Mouse (Mus musculus): Measurements from ENCODE around the gene Srgap3.

DNA sequence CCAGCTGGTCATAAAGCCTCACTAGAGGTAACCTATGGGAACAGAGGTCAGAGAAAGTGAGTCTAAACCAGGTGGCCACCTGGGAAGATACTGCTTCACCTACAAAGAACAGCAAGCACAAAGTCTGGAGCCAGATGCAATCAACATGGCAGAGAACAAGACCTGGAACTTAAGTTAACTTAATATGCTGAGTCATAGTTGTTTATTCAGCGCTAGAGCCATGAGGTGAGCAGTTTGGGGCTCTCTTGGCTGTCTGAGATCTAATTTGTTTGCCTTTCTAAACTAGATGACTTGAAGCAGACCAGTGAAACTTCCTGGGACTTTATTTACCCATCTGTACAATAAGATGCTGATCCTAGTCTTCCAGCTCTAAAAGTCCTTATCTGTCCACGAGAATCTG lies 263.0 kb downstream of the Srgap3 start:
- TF ChIP-seq CTCF (IDR thresholded peaks at IDR 0.05; ENCODE audit: low read depth) (no peak), EP300 (IDR thresholded peaks at IDR 0.05; ENCODE audit: low read depth) (no peak)
